Mouse (Mus musculus): ENCODE results near the gene Olfr90. TPM values are rescaled to one million over a fixed set of nuclear protein-coding genes. Genes with fewer than 3 reads are reported as not detected.

Gene Olfr90
- polyA plus RNA-seq, 1 experiment: not detected

DNA sequence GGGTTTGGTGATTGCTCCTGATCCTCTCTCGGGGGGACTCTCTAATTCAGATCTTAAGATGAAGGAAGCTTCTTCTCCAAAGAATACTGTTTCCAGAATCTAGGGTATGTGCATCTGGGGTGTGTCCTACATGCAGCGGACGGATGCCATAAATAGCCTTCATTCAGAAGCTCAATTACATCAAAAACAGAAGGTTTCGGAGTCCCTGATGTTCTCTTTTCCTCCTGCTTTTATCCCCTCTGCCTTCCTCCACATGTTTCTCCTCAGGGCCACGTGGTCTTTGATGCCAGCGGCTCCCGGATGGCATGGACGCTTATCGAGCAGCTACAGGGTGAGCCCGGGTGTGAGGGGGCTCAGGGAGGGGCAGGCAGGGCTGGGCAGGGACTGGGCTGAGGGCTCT is 25.2 kb downstream of the Olfr90 start:
- Histone ChIP-seq H3K36me3 (ENCODE audit: control insufficient read depth, insufficient read depth, low read length) (peaks cover 2% of the 10 kb centered on the region; the same call in 1 of the 2 replicates), H3K27me3 (replicated peaks; ENCODE audit: control insufficient read depth, insufficient read depth, low read length) (no peaks in the 10 kb centered on the region), H3K4me1 (ENCODE audit: control insufficient read depth, insufficient read depth, low read length) (no peaks in the 10 kb centered on the region), H3K27ac (ENCODE audit: insufficient read depth, low read depth, low read length) (no peak overlapping the region), H3K4me3 (ENCODE audit: insufficient read depth, low read depth, low read length) (no peak overlapping the region)
- WGBS: 78% methylated on average over 10 of the region's 10 CpGs
- TF ChIP-seq CTCF (conservative IDR thresholded peaks at IDR 0.05; ENCODE audit: insufficient read depth, insufficient read length, low read depth, low read length) (no peak), POLR2A (IDR thresholded peaks at IDR 0.05; ENCODE audit: low read depth, low read length) (no peak)
- DNase-seq: no peak

DNA sequence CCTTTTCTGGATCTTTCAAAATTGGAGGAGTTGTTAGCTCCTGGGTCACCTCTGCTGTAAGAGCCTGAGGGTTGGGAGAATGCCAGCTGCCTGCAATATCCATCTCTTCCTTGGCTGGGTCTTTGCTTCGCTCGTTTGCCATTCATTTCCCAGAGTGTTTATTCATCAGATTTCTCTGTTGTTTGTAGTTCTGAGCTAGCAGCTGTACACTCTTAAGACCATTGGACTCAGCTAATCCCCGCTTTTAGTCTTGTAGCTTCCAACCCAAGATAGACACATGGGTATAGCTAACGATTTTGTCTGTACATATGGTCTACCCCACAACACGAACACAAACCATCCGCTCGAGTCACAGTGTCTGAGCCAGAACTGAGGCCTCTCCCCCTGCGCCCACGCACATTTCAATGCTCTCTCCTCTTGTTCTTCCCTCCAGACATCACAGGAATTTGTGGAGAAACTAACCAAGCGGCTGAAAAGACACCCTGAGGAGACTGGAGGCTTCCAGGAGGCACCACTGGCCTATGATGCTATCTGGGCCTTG is 26.1 kb downstream of the Olfr90 start:
- DNase-seq: no peak
- Histone ChIP-seq H3K4me1 (ENCODE audit: control insufficient read depth, insufficient read depth, low read length) (no peaks in the 10 kb centered on the region), H3K27ac (ENCODE audit: insufficient read depth, low read depth, low read length) (no peak overlapping the region), H3K27me3 (replicated peaks; ENCODE audit: control insufficient read depth, insufficient read depth, low read length) (no peaks in the 10 kb centered on the region), H3K4me3 (ENCODE audit: insufficient read depth, low read depth, low read length) (no peak overlapping the region), H3K36me3 (ENCODE audit: control insufficient read depth, insufficient read depth, low read length) (peaks cover 2% of the 10 kb centered on the region; the same call in 1 of the 2 replicates)
- no peak for TF ChIP-seq POLR2A (IDR thresholded peaks at IDR 0.05; ENCODE audit: low read depth, low read length)
- TF ChIP-seq CTCF (conservative IDR thresholded peaks at IDR 0.05; ENCODE audit: insufficient read depth, insufficient read length, low read depth, low read length): no peak
- 91% methylated on average over 10 of the region's 10 CpGs for WGBS

DNA sequence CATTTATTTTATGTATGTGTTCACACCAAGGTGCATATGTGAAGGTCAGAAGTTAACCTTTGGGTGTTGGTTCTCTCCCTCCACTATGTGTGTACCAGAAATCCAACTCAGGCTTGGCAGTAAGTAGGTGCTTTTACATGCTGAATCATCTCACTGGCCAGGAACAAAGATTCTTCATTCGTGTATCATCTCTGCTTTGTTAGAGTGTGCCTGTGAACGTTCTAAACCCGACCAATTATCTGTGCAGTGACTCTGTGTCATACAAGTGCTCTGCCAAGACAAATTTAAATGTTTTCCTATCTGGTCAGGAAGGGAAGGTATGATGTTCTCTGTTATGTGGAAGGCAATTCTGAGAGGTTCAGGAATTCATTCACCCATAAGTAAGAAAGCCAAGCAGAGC is 26.9 kb downstream of the Olfr90 start:
- Histone ChIP-seq H3K4me3 (ENCODE audit: insufficient read depth, low read depth, low read length) (no peak overlapping the region), H3K4me1 (ENCODE audit: control insufficient read depth, insufficient read depth, low read length) (no peaks in the 10 kb centered on the region), H3K27ac (ENCODE audit: insufficient read depth, low read depth, low read length) (no peak overlapping the region), H3K27me3 (replicated peaks; ENCODE audit: control insufficient read depth, insufficient read depth, low read length) (no peaks in the 10 kb centered on the region), H3K36me3 (ENCODE audit: control insufficient read depth, insufficient read depth, low read length) (peaks cover 2% of the 10 kb centered on the region; the same call in 1 of the 2 replicates)
- no peak for DNase-seq
- 90% methylated on average over 3 of the region's 3 CpGs for WGBS
- TF ChIP-seq POLR2A (IDR thresholded peaks at IDR 0.05; ENCODE audit: low read depth, low read length) (no peak), CTCF (conservative IDR thresholded peaks at IDR 0.05; ENCODE audit: insufficient read depth, insufficient read length, low read depth, low read length) (no peak)

GRCm38 (mm10) chr17:37056957-37057356 is 31.3 kb downstream of the Olfr90 start:
- H3K27ac ChIP-seq (ENCODE audit: insufficient read depth, low read depth, low read length): no peak overlapping the region
- no peak for DNase-seq
- TF ChIP-seq POLR2A (IDR thresholded peaks at IDR 0.05; ENCODE audit: low read depth, low read length): no peak
- no peak for TF ChIP-seq CTCF (conservative IDR thresholded peaks at IDR 0.05; ENCODE audit: insufficient read depth, insufficient read length, low read depth, low read length)
- H3K36me3 ChIP-seq (ENCODE audit: control insufficient read depth, insufficient read depth, low read length): no peaks in the 10 kb centered on the region; the same call in 1 of the 2 replicates
- 92% methylated on average over 6 of the region's 6 CpGs for WGBS
- no peaks in the 10 kb centered on the region for H3K27me3 ChIP-seq (replicated peaks; ENCODE audit: control insufficient read depth, insufficient read depth, low read length)
- no peaks in the 10 kb centered on the region for H3K4me1 ChIP-seq (ENCODE audit: control insufficient read depth, insufficient read depth, low read length)
- no peak overlapping the region for H3K4me3 ChIP-seq (ENCODE audit: insufficient read depth, low read depth, low read length)

- no peak for TF ChIP-seq CTCF (conservative IDR thresholded peaks at IDR 0.05; ENCODE audit: insufficient read depth, insufficient read length, low read depth, low read length)
- TF ChIP-seq POLR2A (IDR thresholded peaks at IDR 0.05; ENCODE audit: low read depth, low read length): no peak
- no peaks in the 10 kb centered on the region; the same call in 1 of the 2 replicates for H3K4me1 ChIP-seq (ENCODE audit: control insufficient read depth, insufficient read depth, low read length)
- H3K27ac ChIP-seq (ENCODE audit: insufficient read depth, low read depth, low read length): no peak overlapping the region
- no peaks in the 10 kb centered on the region for H3K27me3 ChIP-seq (replicated peaks; ENCODE audit: control insufficient read depth, insufficient read depth, low read length)
- H3K36me3 ChIP-seq (ENCODE audit: control insufficient read depth, insufficient read depth, low read length): no peaks in the 10 kb centered on the region; the same call in 1 of the 2 replicates
- 67% methylated on average over 4 of the region's 4 CpGs for WGBS
- no peak for DNase-seq
- H3K4me3 ChIP-seq (ENCODE audit: insufficient read depth, low read depth, low read length): no peak overlapping the region
These were observed 36.6 kb downstream of the Olfr90 start for GRCm38 (mm10) chr17:37051745-37052144.

DNA sequence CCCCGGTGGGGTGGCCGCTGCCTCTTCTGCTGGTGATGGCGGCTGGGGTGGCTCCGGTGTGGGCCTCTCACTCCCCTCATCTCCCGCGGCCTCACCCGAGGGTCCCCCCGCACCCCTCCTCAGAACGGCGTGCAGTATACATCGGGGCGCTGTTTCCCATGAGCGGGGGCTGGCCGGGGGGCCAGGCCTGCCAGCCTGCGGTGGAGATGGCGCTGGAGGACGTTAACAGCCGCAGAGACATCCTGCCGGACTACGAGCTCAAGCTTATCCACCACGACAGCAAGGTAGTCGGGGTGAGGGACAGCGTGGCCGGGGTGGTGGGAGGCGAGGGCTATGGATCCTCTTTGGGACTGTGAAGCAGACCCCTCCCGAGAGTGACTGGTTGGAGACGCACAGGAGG is 37.4 kb downstream of the Olfr90 start:
- no peaks in the 10 kb centered on the region; the same call in 1 of the 2 replicates for H3K36me3 ChIP-seq (ENCODE audit: control insufficient read depth, insufficient read depth, low read length)
- H3K4me3 ChIP-seq (ENCODE audit: insufficient read depth, low read depth, low read length): peak overlapping the region; percentile 55; the same call in 1 of the 2 replicates
- H3K27me3 ChIP-seq (replicated peaks; ENCODE audit: control insufficient read depth, insufficient read depth, low read length): no peaks in the 10 kb centered on the region
- H3K27ac ChIP-seq (ENCODE audit: insufficient read depth, low read depth, low read length): no peak overlapping the region
- TF ChIP-seq CTCF (conservative IDR thresholded peaks at IDR 0.05; ENCODE audit: insufficient read depth, insufficient read length, low read depth, low read length) (no peak), POLR2A (IDR thresholded peaks at IDR 0.05; ENCODE audit: low read depth, low read length) (no peak)
- no peak for DNase-seq
- WGBS: 26% methylated on average over 27 of the region's 27 CpGs
- H3K4me1 ChIP-seq (ENCODE audit: control insufficient read depth, insufficient read depth, low read length): no peaks in the 10 kb centered on the region; the same call in 1 of the 2 replicates

GRCm38 (mm10) chr17:37050399-37050798 is 37.9 kb downstream of the Olfr90 start:
- peak; percentile 78 for DNase-seq
- Histone ChIP-seq H3K27me3 (replicated peaks; ENCODE audit: control insufficient read depth, insufficient read depth, low read length) (no peaks in the 10 kb centered on the region), H3K27ac (ENCODE audit: insufficient read depth, low read depth, low read length) (no peak overlapping the region), H3K36me3 (ENCODE audit: control insufficient read depth, insufficient read depth, low read length) (no peaks in the 10 kb centered on the region; the same call in 1 of the 2 replicates), H3K4me1 (ENCODE audit: control insufficient read depth, insufficient read depth, low read length) (no peaks in the 10 kb centered on the region; the same call in 1 of the 2 replicates), H3K4me3 (ENCODE audit: insufficient read depth, low read depth, low read length) (peak overlapping the region; percentile 55)
- WGBS: 5% methylated on average over 21 of the region's 22 CpGs
- no peak for TF ChIP-seq CTCF (conservative IDR thresholded peaks at IDR 0.05; ENCODE audit: insufficient read depth, insufficient read length, low read depth, low read length)
- TF ChIP-seq POLR2A (IDR thresholded peaks at IDR 0.05; ENCODE audit: low read depth, low read length): peak; percentile 52
